ENCODE assay signal across 8 mouse cellular contexts in genomic region chr1:151428263-151429221, GRCm38 (mm10). TPM values are rescaled to one million over a fixed set of nuclear protein-coding genes. Genes with fewer than 3 reads are reported as not detected.
DNase-seq lines count a peak whose midpoint lies in the region; ATAC-seq lines count a peak whose summit lies in the region.

TSS of gene Swt1 (minus strand) at chr1:151428455.
TSS of gene Trmt1l (plus strand) at chr1:151428542.

- peak; percentile 95 for DNase-seq in CD4-positive, CD25-positive, alpha-beta regulatory T cell, adult 2 months (ENCODE audit: low read depth, low spot score)
- peak; percentile 94 for DNase-seq in fat pad, adult 2 months (ENCODE audit: extremely low read depth, low read depth, low spot score)
- DNase-seq in kidney, postnatal 10 days = peak; percentile 98
- peak; percentile 95 for DNase-seq in natural killer cell, adult 2 months (ENCODE audit: low spot score in 2 of 2)

- H3K9me3 ChIP-seq in heart, embryonic 13.5 days = no peaks in the 10 kb centered on the region
- H3K9me3 ChIP-seq in liver, embryonic 12.5 days (replicated peaks) = no peaks in the 10 kb centered on the region
- H3K9me3 ChIP-seq in stomach, embryonic 15.5 days = no peaks in the 10 kb centered on the region

- H3K36me3 ChIP-seq in heart, embryonic 13.5 days = peaks cover 6% of the 10 kb centered on the region
- peaks cover 3% of the 10 kb centered on the region for H3K36me3 ChIP-seq in liver, embryonic 12.5 days
- H3K36me3 ChIP-seq in stomach, embryonic 15.5 days = no peaks in the 10 kb centered on the region

- peak; percentile 99 for ATAC-seq in heart, embryonic 13.5 days (ENCODE audit: extremely low read depth, insufficient number of reproducible peaks, low FRiP score, low TSS enrichment)
- ATAC-seq in liver, embryonic 12.5 days = peak; percentile 99
- ATAC-seq in stomach, embryonic 15.5 days (ENCODE audit: insufficient read depth, low FRiP score, low read depth) = peak; percentile 99

- peak within 1 kb of the TSS; percentile 87 for H3K4me3 ChIP-seq in brown adipose tissue, adult 24 weeks (ENCODE audit: insufficient read depth, low read depth, low read length)
- H3K4me3 ChIP-seq in heart, embryonic 13.5 days = peak within 1 kb of the TSS; percentile 84
- H3K4me3 ChIP-seq in liver, embryonic 12.5 days = peak within 1 kb of the TSS; percentile 95
- H3K4me3 ChIP-seq in stomach, embryonic 15.5 days (replicated peaks) = peak within 1 kb of the TSS; percentile 98

- peak within 1 kb of the TSS; percentile 96 for H3K9ac ChIP-seq in heart, embryonic 13.5 days
- peak within 1 kb of the TSS; percentile 96 for H3K9ac ChIP-seq in liver, embryonic 12.5 days
- H3K9ac ChIP-seq in stomach, embryonic 15.5 days = peak within 1 kb of the TSS; percentile 87

- under 1% methylated on average over 74 of the region's 74 CpGs for WGBS in heart, embryonic 13.5 days
- WGBS in liver, embryonic 12.5 days (ENCODE audit: insufficient replicate concordance) = under 1% methylated on average over 74 of the region's 74 CpGs
- under 1% methylated on average over 72 of the region's 74 CpGs for WGBS in stomach, embryonic 15.5 days

- H3K4me1 ChIP-seq in brown adipose tissue, adult 24 weeks (ENCODE audit: control insufficient read depth, insufficient read depth, insufficient read length, low read length) = no peaks in the 10 kb centered on the region
- peaks cover 23% of the 10 kb centered on the region for H3K4me1 ChIP-seq in heart, embryonic 13.5 days
- H3K4me1 ChIP-seq in liver, embryonic 12.5 days = peaks cover 24% of the 10 kb centered on the region
- H3K4me1 ChIP-seq in stomach, embryonic 15.5 days = peaks cover 9% of the 10 kb centered on the region; the same call in 1 of the 2 replicates

- peak within 1 kb of the TSS; percentile 81 for H3K4me2 ChIP-seq in heart, embryonic 13.5 days
- H3K4me2 ChIP-seq in liver, embryonic 12.5 days = peak within 1 kb of the TSS; percentile 80
- peak within 1 kb of the TSS; percentile 57 for H3K4me2 ChIP-seq in stomach, embryonic 15.5 days

- H3K27me3 ChIP-seq in heart, embryonic 13.5 days (replicated peaks) = no peaks in the 10 kb centered on the region
- no peaks in the 10 kb centered on the region for H3K27me3 ChIP-seq in liver, embryonic 12.5 days (replicated peaks)
- no peaks in the 10 kb centered on the region for H3K27me3 ChIP-seq in stomach, embryonic 15.5 days (replicated peaks)

- peak within 1 kb of the TSS; percentile 95 for H3K27ac ChIP-seq in brown adipose tissue, adult 24 weeks (replicated peaks; ENCODE audit: low read depth, low read length)
- H3K27ac ChIP-seq in heart, embryonic 13.5 days (replicated peaks) = peak within 1 kb of the TSS; percentile 97
- peak within 1 kb of the TSS; percentile 96 for H3K27ac ChIP-seq in liver, embryonic 12.5 days
- H3K27ac ChIP-seq in stomach, embryonic 15.5 days = peak within 1 kb of the TSS; percentile 97

RNA-seq across cellular contexts. Expression of gene Swt1, which starts in this region (rescaled TPM):
- 8.8 and 9.5 TPM in 2 replicates for polyA plus RNA-seq in brown adipose tissue, adult 24 weeks (2012; ENCODE audit: insufficient read depth, insufficient read length, missing spikeins)
- polyA plus RNA-seq in heart, embryonic 13.5 days (2015; fragmentation: Nextera tagmentation; extraction: Ambion mirVana) = 19.0 and 20.7 TPM in 2 replicates
- polyA plus RNA-seq in liver, embryonic 12.5 days (2016; fragmentation: Nextera tagmentation; extraction: Ambion mirVana) = 21.3 and 23.5 TPM in 2 replicates
- polyA plus RNA-seq in stomach, embryonic 15.5 days (2015; fragmentation: Nextera tagmentation; extraction: Ambion mirVana) = 25.1 and 26.5 TPM in 2 replicates

RNA-seq across cellular contexts. Expression of gene Trmt1l, which starts in this region (rescaled TPM):
- polyA plus RNA-seq in brown adipose tissue, adult 24 weeks (2012; ENCODE audit: insufficient read depth, insufficient read length, missing spikeins) = 14.1 and 17.4 TPM in 2 replicates
- polyA plus RNA-seq in heart, embryonic 13.5 days (2015; fragmentation: Nextera tagmentation; extraction: Ambion mirVana) = 33.9 and 38.7 TPM in 2 replicates
- 29.7 and 31.6 TPM in 2 replicates for polyA plus RNA-seq in liver, embryonic 12.5 days (2016; fragmentation: Nextera tagmentation; extraction: Ambion mirVana)
- polyA plus RNA-seq in stomach, embryonic 15.5 days (2015; fragmentation: Nextera tagmentation; extraction: Ambion mirVana) = 42.5 and 44.8 TPM in 2 replicates

Comparison
In these comparisons a context has a peak if more than half of its experiments do, and no peak if none do; other contexts are left out.
1. Peak in every context shown above with its lines: DNase-seq, ATAC-seq, H3K4me3 ChIP-seq and H3K27ac ChIP-seq.